Mouse (Mus musculus): ENCODE data around the gene Dock9.

- no peak for TF ChIP-seq CTCF (IDR thresholded peaks at IDR 0.05; ENCODE audit: control insufficient read depth, insufficient read depth, insufficient read length)
- no peak for TF ChIP-seq MAX (IDR thresholded peaks at IDR 0.05)
- no peak for TF ChIP-seq MYOD1 (IDR thresholded peaks at IDR 0.05; ENCODE audit: control insufficient read depth, insufficient read length, low read depth)
- TF ChIP-seq CEBPB (IDR thresholded peaks at IDR 0.05; ENCODE audit: low read depth): no peak
- TF ChIP-seq FOSL1 (IDR thresholded peaks at IDR 0.05; ENCODE audit: insufficient read depth, low read length, poor library complexity, severe bottlenecking): no peak
These were observed 29.5 kb upstream of the Dock9 start for GRCm38 (mm10) chr14:121827091-121827490.

All from C2C12 (cell line).